Mouse (Mus musculus) E14TG2a.4 (cell line): ENCODE data around the gene Ndrg3.
"Not testable (repeated sequence)": the region's sequence is repeated elsewhere in the genome, so short reads cannot be mapped to it uniquely, and the experiment has no call there.

Experiments used
- H3K27me3 ChIP-seq: 2 replicates; pipeline ENCODE4 v1.6.1; 2014; ENCODE audit warnings: low read length, control low read depth; ENCODE audit not compliant: insufficient read depth
- H3K36me3 ChIP-seq: 2 replicates; pipeline ENCODE4 v1.6.1; 2014; ENCODE audit warnings: low read length, control low read depth; ENCODE audit not compliant: insufficient read depth
- H3K4me1 ChIP-seq: replicated peaks from 2 replicates; pipeline ENCODE4 v1.6.1; 2014; ENCODE audit warnings: low read depth, low read length, control low read depth
- H3K4me3 ChIP-seq: replicated peaks from 2 replicates; pipeline ENCODE4 v1.5.1; 2014; ENCODE audit warnings: mild to moderate bottlenecking, low read length
- H3K9me3 ChIP-seq: 2 replicates; pipeline ENCODE4 v1.6.1; 2014; ENCODE audit warnings: low read length, control low read depth
- CTCF ChIP-seq: conservative IDR thresholded peaks from 2 replicates; pipeline ENCODE4 v1.5.1; 2014; ENCODE audit warnings: low read length
- NANOG ChIP-seq: IDR thresholded peaks from 2 replicates; pipeline ENCODE4 v1.6.1; 2014; ENCODE audit warnings: borderline replicate concordance, low read length, mixed read lengths
- POU5F1 ChIP-seq: IDR thresholded peaks from 2 replicates; pipeline ENCODE4 v1.6.1; 2014; ENCODE audit warnings: low read length, borderline replicate concordance

Ndrg3 gene

DNA sequence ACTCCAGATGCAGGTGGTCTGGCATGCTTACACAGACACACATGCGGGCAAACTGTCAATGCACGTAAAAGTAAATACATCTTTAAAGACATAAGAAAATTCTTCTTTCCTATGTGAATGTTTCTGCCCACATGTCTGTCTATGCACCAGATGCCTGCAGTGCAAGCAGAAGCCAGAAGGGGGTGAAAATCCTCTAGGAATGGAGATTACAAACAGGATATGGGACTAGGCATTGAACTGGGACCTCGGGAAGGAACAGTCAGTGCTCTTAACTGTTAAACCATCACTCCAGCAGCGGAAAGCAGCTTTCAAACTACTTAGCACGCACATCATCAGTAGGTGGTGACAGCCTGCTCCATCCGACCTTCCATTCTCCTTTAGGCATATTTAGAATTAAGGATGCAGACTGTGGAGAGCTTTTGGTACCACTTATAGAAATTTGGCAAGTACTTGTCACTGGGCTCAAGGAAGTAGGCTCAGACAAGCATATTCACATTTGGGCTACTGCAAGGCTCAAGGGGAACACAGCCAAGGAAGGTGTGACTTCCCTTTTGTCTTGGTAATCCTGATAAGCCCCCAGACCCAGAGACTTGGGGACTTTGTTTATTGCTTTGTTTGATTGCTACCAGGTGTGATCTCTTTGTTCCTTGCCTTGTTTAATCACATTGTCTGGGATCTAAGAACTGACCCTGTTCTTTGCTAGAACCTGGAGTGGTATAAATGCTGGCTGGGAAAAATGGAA is 86.7 kb downstream of the Ndrg3 start:
- no peaks in the 10 kb centered on the region for H3K4me1 ChIP-seq
- no peaks in the 10 kb centered on the region for H3K36me3 ChIP-seq
- H3K9me3 ChIP-seq: peaks cover 17% of the 10 kb centered on the region; the same call in 1 of the 2 replicates
- TF ChIP-seq NANOG (no peak), CTCF (peak; percentile 48), POU5F1 (no peak)
- no peak overlapping the region for H3K4me3 ChIP-seq
- no peaks in the 10 kb centered on the region for H3K27me3 ChIP-seq

GRCm38 (mm10) chr2:156903367-156903766 is 88.5 kb downstream of the Ndrg3 start:
- Histone ChIP-seq H3K4me3 (no peak overlapping the region), H3K36me3 (no peaks in the 10 kb centered on the region), H3K9me3 (peaks cover 12% of the 10 kb centered on the region; the same call in 1 of the 2 replicates), H3K27me3 (no peaks in the 10 kb centered on the region), H3K4me1 (no peaks in the 10 kb centered on the region)
- TF ChIP-seq CTCF: peak; percentile 19
- TF ChIP-seq POU5F1: no peak

- H3K27me3 ChIP-seq, H3K4me3 ChIP-seq, H3K9me3 ChIP-seq, H3K4me1 ChIP-seq, H3K36me3 ChIP-seq: not testable (repeated sequence)
These were observed 89.4 kb downstream of the Ndrg3 start for GRCm38 (mm10) chr2:156902411-156902810.

DNA sequence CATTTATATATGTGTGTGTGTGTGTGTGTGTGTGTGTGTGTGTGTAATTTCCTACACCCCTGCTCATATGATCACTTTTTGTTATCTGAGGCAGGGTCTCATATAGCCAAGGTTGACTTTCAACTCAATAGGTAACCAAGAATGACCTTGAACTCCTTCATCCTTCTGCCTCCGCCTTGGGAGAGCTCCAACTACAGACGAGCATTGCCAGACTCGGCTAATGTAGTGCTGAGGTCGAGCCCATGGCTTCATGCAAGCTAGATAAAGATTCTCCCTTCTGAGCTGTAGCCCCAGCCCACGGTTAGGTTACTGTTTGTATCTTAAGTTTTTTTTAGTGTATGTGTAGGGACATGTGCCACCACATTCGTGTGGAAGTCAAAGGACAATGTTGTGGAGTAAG is 90.0 kb downstream of the Ndrg3 start:
- H3K36me3 ChIP-seq: no peaks in the 10 kb centered on the region
- TF ChIP-seq NANOG: no peak
- TF ChIP-seq CTCF: no peak
- no peak for TF ChIP-seq POU5F1
- no peaks in the 10 kb centered on the region for H3K27me3 ChIP-seq
- no peak overlapping the region for H3K4me3 ChIP-seq
- no peaks in the 10 kb centered on the region for H3K4me1 ChIP-seq
- H3K9me3 ChIP-seq: no peaks in the 10 kb centered on the region

- H3K27me3 ChIP-seq: no peaks in the 10 kb centered on the region
- H3K9me3 ChIP-seq: no peaks in the 10 kb centered on the region
- no peaks in the 10 kb centered on the region for H3K36me3 ChIP-seq
These were observed 90.5 kb downstream of the Ndrg3 start for GRCm38 (mm10) chr2:156901344-156901743.

DNA sequence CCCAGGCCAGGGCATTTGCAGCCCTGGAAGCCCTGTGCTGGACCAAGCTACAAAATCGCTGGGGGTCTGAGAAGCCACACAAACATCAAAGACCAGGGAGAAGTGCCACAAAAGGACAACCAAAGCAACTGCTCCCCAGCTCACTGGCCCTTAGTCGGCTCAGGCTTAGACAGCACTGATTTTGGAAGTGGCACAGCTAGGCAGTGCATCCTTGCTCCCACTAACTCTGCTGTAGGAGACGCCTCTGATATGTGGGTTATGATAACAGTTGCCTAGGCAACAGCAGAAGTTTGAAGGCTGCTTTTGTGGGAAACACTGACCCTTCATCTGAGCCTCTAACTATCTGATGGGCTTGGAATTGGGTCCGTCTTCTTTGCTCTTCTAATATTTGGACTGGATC is 92.7 kb downstream of the Ndrg3 start:
- TF ChIP-seq POU5F1 (no peak), NANOG (no peak), CTCF (no peak)
- no peaks in the 10 kb centered on the region for H3K9me3 ChIP-seq
- no peaks in the 10 kb centered on the region; the same call in 1 of the 2 replicates for H3K4me1 ChIP-seq
- no peak overlapping the region for H3K4me3 ChIP-seq
- H3K27me3 ChIP-seq: no peaks in the 10 kb centered on the region
- H3K36me3 ChIP-seq: no peaks in the 10 kb centered on the region

More at GRCm38 (mm10) chr2:156901344-156901743, 90.5 kb downstream of the Ndrg3 start:
- Histone ChIP-seq H3K4me3 (no peak overlapping the region), H3K4me1 (no peaks in the 10 kb centered on the region)
- TF ChIP-seq POU5F1 (no peak), CTCF (no peak), NANOG (no peak)

GRCm38 (mm10) chr2:156898374-156898773 is 93.5 kb downstream of the Ndrg3 start:
- no peaks in the 10 kb centered on the region for H3K27me3 ChIP-seq
- no peaks in the 10 kb centered on the region for H3K9me3 ChIP-seq
- H3K36me3 ChIP-seq: no peaks in the 10 kb centered on the region
- no peak overlapping the region for H3K4me3 ChIP-seq
- TF ChIP-seq POU5F1 (no peak), CTCF (no peak), NANOG (no peak)
- no peaks in the 10 kb centered on the region; the same call in 1 of the 2 replicates for H3K4me1 ChIP-seq

GRCm38 (mm10) chr2:156897034-156897433 is 94.8 kb downstream of the Ndrg3 start:
- no peak for TF ChIP-seq CTCF
- Histone ChIP-seq H3K27me3 (no peaks in the 10 kb centered on the region), H3K4me1 (no peaks in the 10 kb centered on the region; the same call in 1 of the 2 replicates), H3K36me3 (no peaks in the 10 kb centered on the region), H3K9me3 (no peaks in the 10 kb centered on the region), H3K4me3 (no peak overlapping the region)

GRCm38 (mm10) chr2:156896384-156896914 is 95.4 kb downstream of the Ndrg3 start:
- Histone ChIP-seq H3K9me3 (no peaks in the 10 kb centered on the region), H3K27me3 (no peaks in the 10 kb centered on the region), H3K36me3 (no peaks in the 10 kb centered on the region), H3K4me1 (no peaks in the 10 kb centered on the region; the same call in 1 of the 2 replicates), H3K4me3 (no peak overlapping the region)
- no peak for TF ChIP-seq POU5F1
- TF ChIP-seq CTCF: no peak
- no peak for TF ChIP-seq NANOG
